Mouse (Mus musculus): ENCODE results near the gene Olfr133. TPM values are rescaled to one million over a fixed set of nuclear protein-coding genes. Genes with fewer than 3 reads are reported as not detected.

Olfr133 gene
- polyA plus RNA-seq (2014; fragmentation: Illumina TruSeq; extraction: RNeasy Lipid Tissue Mini Kit (QIAGEN cat#74804); ENCODE audit: low read depth, low replicate concordance) = not detected

DNA sequence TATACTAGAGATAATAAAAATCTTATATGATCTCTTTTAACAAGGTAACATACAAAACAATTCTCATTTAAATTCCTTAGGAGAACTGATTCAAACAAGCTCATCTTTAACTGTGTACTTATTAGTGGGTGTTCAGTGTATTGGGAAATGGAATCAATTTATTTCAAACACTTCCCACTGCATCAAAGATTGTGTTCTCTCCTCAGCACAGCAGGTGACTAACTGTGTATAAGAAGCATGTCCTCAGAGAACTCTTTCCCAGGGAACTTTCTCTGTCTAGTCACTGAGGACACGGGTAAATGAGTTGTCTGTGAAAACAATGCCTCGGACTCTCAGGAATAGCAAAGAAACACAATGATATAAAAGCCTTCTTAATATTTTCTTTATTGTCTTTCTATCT lies at the start of gene Olfr133:
TSS of gene Olfr133 (plus strand) at position 301 of the 400 bp plus-strand sequence.

DNA sequence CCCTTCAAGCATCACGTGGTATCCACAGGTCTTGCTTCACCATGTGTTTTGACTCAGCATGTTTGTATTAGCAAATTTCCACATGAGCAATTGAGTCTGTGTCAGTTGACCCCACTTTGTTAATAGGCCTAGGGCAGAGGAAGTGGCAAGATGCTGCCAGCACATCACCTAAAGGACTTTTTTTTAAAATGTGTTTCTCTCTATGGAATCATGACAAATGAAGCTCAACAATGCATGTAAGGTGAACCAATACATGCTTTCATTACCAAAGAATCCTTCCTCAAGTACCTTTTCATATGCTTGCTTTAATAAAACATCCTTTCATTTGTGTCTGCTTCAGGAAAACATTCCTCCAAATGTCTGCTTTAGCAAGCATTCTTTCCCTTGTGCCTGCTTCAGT lies 10.7 kb upstream of the Olfr133 start, which contains the start of gene Olfr132:
TSS of gene Olfr132 (minus strand) at position 101 of the 400 bp plus-strand sequence.

GRCm38 (mm10) chr17:38171088-38171487 lies 26.0 kb downstream of the Olfr133 start, which contains the start of gene Olfr134:
Gene Olfr134 (plus strand): TSS chr17:38171388.

Other genes starting within 250 kb of the Olfr133 start
- gene Olfr127, start 244.8 kb upstream of the Olfr133 start, polyA plus RNA-seq (2014; fragmentation: Illumina TruSeq; extraction: RNeasy Lipid Tissue Mini Kit (QIAGEN cat#74804); ENCODE audit: low read depth, low replicate concordance) = not detected
- not detected for gene Olfr128, start 224.7 kb upstream of the Olfr133 start, polyA plus RNA-seq (2014; fragmentation: Illumina TruSeq; extraction: RNeasy Lipid Tissue Mini Kit (QIAGEN cat#74804); ENCODE audit: low read depth, low replicate concordance)
- not detected for gene Olfr761, start 192.2 kb upstream of the Olfr133 start, polyA plus RNA-seq (2014; fragmentation: Illumina TruSeq; extraction: RNeasy Lipid Tissue Mini Kit (QIAGEN cat#74804); ENCODE audit: low read depth, low replicate concordance)
- gene Olfr129, start 85.2 kb upstream of the Olfr133 start, polyA plus RNA-seq (2014; fragmentation: Illumina TruSeq; extraction: RNeasy Lipid Tissue Mini Kit (QIAGEN cat#74804); ENCODE audit: low read depth, low replicate concordance) = not detected
- gene Olfr130, start 81.4 kb upstream of the Olfr133 start, polyA plus RNA-seq (2014; fragmentation: Illumina TruSeq; extraction: RNeasy Lipid Tissue Mini Kit (QIAGEN cat#74804); ENCODE audit: low read depth, low replicate concordance) = not detected
- gene Olfr131, start 56.6 kb upstream of the Olfr133 start, polyA plus RNA-seq (2014; fragmentation: Illumina TruSeq; extraction: RNeasy Lipid Tissue Mini Kit (QIAGEN cat#74804); ENCODE audit: low read depth, low replicate concordance) = not detected
- not detected for gene Olfr132, start 10.8 kb upstream of the Olfr133 start, polyA plus RNA-seq (2014; fragmentation: Illumina TruSeq; extraction: RNeasy Lipid Tissue Mini Kit (QIAGEN cat#74804); ENCODE audit: low read depth, low replicate concordance)
- not detected for gene Olfr134, start 26.1 kb downstream of the Olfr133 start, polyA plus RNA-seq (2014; fragmentation: Illumina TruSeq; extraction: RNeasy Lipid Tissue Mini Kit (QIAGEN cat#74804); ENCODE audit: low read depth, low replicate concordance)
- gene Olfr135, start 59.1 kb downstream of the Olfr133 start, polyA plus RNA-seq (2014; fragmentation: Illumina TruSeq; extraction: RNeasy Lipid Tissue Mini Kit (QIAGEN cat#74804); ENCODE audit: low read depth, low replicate concordance) = not detected
- not detected for gene Olfr138, start 115.8 kb downstream of the Olfr133 start, polyA plus RNA-seq (2014; fragmentation: Illumina TruSeq; extraction: RNeasy Lipid Tissue Mini Kit (QIAGEN cat#74804); ENCODE audit: low read depth, low replicate concordance)
- not detected for gene Olfr137, start 162.3 kb downstream of the Olfr133 start, polyA plus RNA-seq (2014; fragmentation: Illumina TruSeq; extraction: RNeasy Lipid Tissue Mini Kit (QIAGEN cat#74804); ENCODE audit: low read depth, low replicate concordance)
- not detected for gene Olfr136, start 184.6 kb downstream of the Olfr133 start, polyA plus RNA-seq (2014; fragmentation: Illumina TruSeq; extraction: RNeasy Lipid Tissue Mini Kit (QIAGEN cat#74804); ENCODE audit: low read depth, low replicate concordance)